8 mouse cellular contexts compared by ENCODE assay signal in genomic region chr3:87906981-87907857, GRCm38 (mm10). TPM values are rescaled to one million over a fixed set of nuclear protein-coding genes. Genes with fewer than 3 reads are reported as not detected.
DNase-seq lines count a peak whose midpoint lies in the region; ATAC-seq and TF ChIP-seq lines count a peak whose summit lies in the region.

No protein-coding gene starts in this region.

- ATAC-seq in heart, embryonic 13.5 days (ENCODE audit: extremely low read depth, insufficient number of reproducible peaks, low FRiP score, low TSS enrichment): no peak

- H3K27ac ChIP-seq in ES-Bruce4 (ENCODE audit: insufficient read depth, low read length) (peak overlapping the region; percentile 95), macrophage (peak overlapping the region; percentile 66)
- H3K27ac ChIP-seq in heart, embryonic 13.5 days (replicated peaks): peak overlapping the region; percentile 98
- peak overlapping the region; percentile 9; the same call in 1 of the 2 replicates for H3K27ac ChIP-seq in thymus, adult 2 months (ENCODE audit: control insufficient read depth, insufficient read depth, low read length)

- H3K27me3 ChIP-seq in ES-Bruce4 (ENCODE audit: control insufficient read depth, insufficient read depth, low read length, poor library complexity, severe bottlenecking): no peaks in the 10 kb centered on the region
- H3K27me3 ChIP-seq in heart, embryonic 13.5 days (replicated peaks): no peaks in the 10 kb centered on the region
- H3K27me3 ChIP-seq in thymus, adult 2 months (ENCODE audit: control insufficient read depth, insufficient read depth, low read length): no peaks in the 10 kb centered on the region

- peak overlapping the region; percentile 97 for H3K9ac ChIP-seq in ES-Bruce4 (ENCODE audit: low read depth, poor library complexity, severe bottlenecking)
- peak overlapping the region; percentile 100 for H3K9ac ChIP-seq in heart, embryonic 13.5 days

- H3K79me2 ChIP-seq in macrophage (ENCODE audit: inconsistent target): peaks cover 55% of the 10 kb centered on the region

- no peaks in the 10 kb centered on the region for H3K9me3 ChIP-seq in ES-Bruce4 (replicated peaks; ENCODE audit: control insufficient read depth, insufficient read depth, low read length, poor library complexity, severe bottlenecking)
- H3K9me3 ChIP-seq in heart, embryonic 13.5 days: no peaks in the 10 kb centered on the region

- H3K4me1 ChIP-seq in ES-Bruce4 (ENCODE audit: control insufficient read depth, insufficient read depth, low read length): no peaks in the 10 kb centered on the region
- peaks cover 46% of the 10 kb centered on the region for H3K4me1 ChIP-seq in heart, embryonic 13.5 days
- H3K4me1 ChIP-seq in thymus, adult 2 months (replicated peaks; ENCODE audit: control insufficient read depth, insufficient read depth, low read length): peaks cover 31% of the 10 kb centered on the region

- peak; percentile 42 to 49 for DNase-seq in cerebellum, adult 18-20 months
- no peak for DNase-seq in cerebellum, adult 11 months
- DNase-seq in embryo, embryonic 10.5 days (ENCODE audit: low spot score): peak; percentile 68
- peak; percentile 58 for DNase-seq in kidney, postnatal 14 days
- DNase-seq in thymus, adult 2 months: no peak

- H3K4me3 ChIP-seq in ES-Bruce4 (ENCODE audit: low read depth, low read length) (peak overlapping the region; percentile 86), macrophage (ENCODE audit: inconsistent target) (peak overlapping the region; percentile 84)
- H3K4me3 ChIP-seq in heart, embryonic 13.5 days: peak overlapping the region; percentile 94
- H3K4me3 ChIP-seq in thymus, adult 2 months (ENCODE audit: control insufficient read depth, insufficient read depth, low read length): peak overlapping the region; percentile 100

- H3K36me3 ChIP-seq in ES-Bruce4 (ENCODE audit: control insufficient read depth, insufficient read depth, low read length, poor library complexity, severe bottlenecking) (no peaks in the 10 kb centered on the region), macrophage (ENCODE audit: inconsistent target) (no peaks in the 10 kb centered on the region)
- peaks cover 4% of the 10 kb centered on the region; the same call in 1 of the 2 replicates for H3K36me3 ChIP-seq in heart, embryonic 13.5 days
- H3K36me3 ChIP-seq in thymus, adult 2 months (ENCODE audit: control insufficient read depth, insufficient read depth, low read length): no peaks in the 10 kb centered on the region

- H3K4me2 ChIP-seq in heart, embryonic 13.5 days: peak overlapping the region; percentile 94

- WGBS in heart, embryonic 13.5 days: under 1% methylated on average over 27 of the region's 27 CpGs
- under 1% methylated on average over 25 of the region's 27 CpGs for WGBS in macrophage (ENCODE audit: missing documents)
- WGBS in thymus, adult 2 months: under 1% methylated on average over 27 of the region's 27 CpGs

- peak; percentile 31 for TF ChIP-seq POLR2A in ES-Bruce4 (IDR thresholded peaks at IDR 0.05; ENCODE audit: insufficient read depth, low read length)
- no peak for TF ChIP-seq POLR2A in thymus, adult 2 months (IDR thresholded peaks at IDR 0.05; ENCODE audit: control insufficient read depth, extremely low read depth, insufficient read depth, low read length, poor library complexity)

- no peak for TF ChIP-seq CTCF in ES-Bruce4 (IDR thresholded peaks at IDR 0.05; ENCODE audit: low read depth, low read length)
- no peak for TF ChIP-seq CTCF in thymus, adult 2 months (IDR thresholded peaks at IDR 0.05; ENCODE audit: borderline replicate concordance, control insufficient read depth, extremely low read depth, insufficient read depth, low read length, poor library complexity)

- peak; percentile 74 for TF ChIP-seq EP300 in ES-Bruce4 (IDR thresholded peaks at IDR 0.05; ENCODE audit: insufficient read depth, low read depth, low read length)

RNA-seq across cellular contexts. Expression of gene Hdgf, which starts 1.1 kb away (rescaled TPM):
- polyA plus RNA-seq in ES-Bruce4 (2011; ENCODE audit: insufficient read depth, insufficient read length, low read depth, missing spikeins): 508 and 526 TPM in 2 replicates
- polyA plus RNA-seq in heart, embryonic 13.5 days (2015; fragmentation: Nextera tagmentation; extraction: Ambion mirVana): 127 and 141 TPM in 2 replicates
- total RNA-seq in macrophage (2018; cell fraction: chromatin; rRNA removed): 10 to 100 TPM; 21.1 to 84.8 (median 45.3) TPM
- 100 to 1,000 TPM in 25 of 26 experiments, 10 to 100 TPM in 1; 97.3 to 147 (median 117) TPM for total RNA-seq in macrophage (2018; cell fraction: cytosol; rRNA removed)
- 100 to 1,000 TPM in 3 of 26 experiments, 10 to 100 TPM in 23; 30.7 to 112 (median 57.5) TPM for total RNA-seq in macrophage (2018; cell fraction: nucleus; rRNA removed)
- 101 to 165 TPM (median 143 TPM) in 3 replicates for polyA plus RNA-seq in macrophage (2018)
- polyA plus RNA-seq in thymus, adult 2 months (2012; rRNA removed): 112 and 136 TPM in 2 replicates

RNA-seq across cellular contexts. Expression of gene Mrpl24, which starts 12.1 kb away (rescaled TPM):
- 207 and 219 TPM in 2 replicates for polyA plus RNA-seq in ES-Bruce4 (2011; ENCODE audit: insufficient read depth, insufficient read length, low read depth, missing spikeins)
- polyA plus RNA-seq in heart, embryonic 13.5 days (2015; fragmentation: Nextera tagmentation; extraction: Ambion mirVana): 55.0 and 57.2 TPM in 2 replicates
- 100 to 1,000 TPM in 23 of 26 experiments, 10 to 100 TPM in 3; 74.1 to 206 (median 137) TPM for total RNA-seq in macrophage (2018; cell fraction: chromatin; rRNA removed)
- 10 to 100 TPM; 55.2 to 71.0 (median 63.8) TPM for total RNA-seq in macrophage (2018; cell fraction: cytosol; rRNA removed)
- total RNA-seq in macrophage (2018; cell fraction: nucleus; rRNA removed): 100 to 1,000 TPM in 25 of 26 experiments, 10 to 100 TPM in 1; 95.8 to 344 (median 196) TPM
- polyA plus RNA-seq in macrophage (2018): 54.3 to 77.0 TPM (median 59.3 TPM) in 3 replicates
- polyA plus RNA-seq in thymus, adult 2 months (2012; rRNA removed): 60.5 and 72.4 TPM in 2 replicates

RNA-seq across cellular contexts. Expression of gene Prcc, which starts 21.8 kb away (rescaled TPM):
- polyA plus RNA-seq in ES-Bruce4 (2011; ENCODE audit: insufficient read depth, insufficient read length, low read depth, missing spikeins) (66.9 and 74.2 TPM in 2 replicates), macrophage (2018) (21.8 to 30.4 TPM (median 26.0 TPM) in 3 replicates)
- 9.7 and 11.7 TPM in 2 replicates for polyA plus RNA-seq in heart, embryonic 13.5 days (2015; fragmentation: Nextera tagmentation; extraction: Ambion mirVana)
- total RNA-seq in macrophage (2018; cell fraction: chromatin; rRNA removed): 10 to 100 TPM in 18 of 26 experiments, 1 to 10 TPM in 8; 3.8 to 21.0 (median 13.9) TPM
- 10 to 100 TPM; 18.3 to 36.4 (median 30.8) TPM for total RNA-seq in macrophage (2018; cell fraction: cytosol; rRNA removed)
- 10 to 100 TPM in 23 of 26 experiments, 1 to 10 TPM in 3; 7.7 to 31.7 (median 17.1) TPM for total RNA-seq in macrophage (2018; cell fraction: nucleus; rRNA removed)
- 54.5 and 60.0 TPM in 2 replicates for polyA plus RNA-seq in thymus, adult 2 months (2012; rRNA removed)

RNA-seq across cellular contexts. Expression of gene Isg20l2, which starts 22.9 kb away (rescaled TPM):
- polyA plus RNA-seq in ES-Bruce4 (2011; ENCODE audit: insufficient read depth, insufficient read length, low read depth, missing spikeins) (64.3 and 68.4 TPM in 2 replicates), macrophage (2018) (14.0 to 16.8 TPM (median 14.2 TPM) in 3 replicates)
- 28.9 and 30.1 TPM in 2 replicates for polyA plus RNA-seq in heart, embryonic 13.5 days (2015; fragmentation: Nextera tagmentation; extraction: Ambion mirVana)
- 10 to 100 TPM; 15.0 to 36.8 (median 25.7) TPM for total RNA-seq in macrophage (2018; cell fraction: chromatin; rRNA removed)
- 10 to 100 TPM; 15.5 to 20.2 (median 18.4) TPM for total RNA-seq in macrophage (2018; cell fraction: cytosol; rRNA removed)
- total RNA-seq in macrophage (2018; cell fraction: nucleus; rRNA removed): 10 to 100 TPM; 17.9 to 44.2 (median 28.2) TPM
- polyA plus RNA-seq in thymus, adult 2 months (2012; rRNA removed): 31.6 and 40.8 TPM in 2 replicates

RNA-seq across cellular contexts. Expression of gene Rrnad1, which starts 23.3 kb away (rescaled TPM):
- polyA plus RNA-seq in ES-Bruce4 (2011; ENCODE audit: insufficient read depth, insufficient read length, low read depth, missing spikeins) (14.9 and 18.8 TPM in 2 replicates), macrophage (2018) (6.4 to 10.6 TPM (median 7.0 TPM) in 3 replicates)
- polyA plus RNA-seq in heart, embryonic 13.5 days (2015; fragmentation: Nextera tagmentation; extraction: Ambion mirVana): 13.4 and 16.0 TPM in 2 replicates
- 10 to 100 TPM; 14.1 to 87.0 (median 47.6) TPM for total RNA-seq in macrophage (2018; cell fraction: chromatin; rRNA removed)
- 1 to 10 TPM; 1.9 to 6.5 (median 3.8) TPM for total RNA-seq in macrophage (2018; cell fraction: cytosol; rRNA removed)
- 10 to 100 TPM; 10.9 to 60.1 (median 31.0) TPM for total RNA-seq in macrophage (2018; cell fraction: nucleus; rRNA removed)
- 68.0 and 75.4 TPM in 2 replicates for polyA plus RNA-seq in thymus, adult 2 months (2012; rRNA removed)

Comparison
In these comparisons a context has a peak if more than half of its experiments do, and no peak if none do; other contexts are left out.
1. DNase-seq: peak in cerebellum, adult 18-20 months (2 of 2), embryo, embryonic 10.5 days (single experiment) and kidney, postnatal 14 days (single experiment); none in cerebellum, adult 11 months (single experiment) and thymus, adult 2 months (single experiment).
2. H3K27ac ChIP-seq: peak in every context shown above with its lines; median percentile 98 in heart, embryonic 13.5 days; 95 in ES-Bruce4; 66 in macrophage; 9 in thymus, adult 2 months.
3. Peak in every context shown above with its lines, with median percentiles within 50 percentile points of each other: H3K4me3 ChIP-seq.